Mouse (Mus musculus) c-Kit-positive CD71-positive TER-119-negative erythroid progenitor cells, embryonic 14.5 days (primary cell): ENCODE results near the gene Tmie.
A peak's percentile ranks its signal among the peaks of the same experiment; 100 is the strongest.

ENCODE experiments used
- DNase-seq: peaks from one replicate; pipeline ENCODE4 v3.0.0-alpha.2; 2013; ENCODE audit warnings: low read depth

Gene Tmie

DNA sequence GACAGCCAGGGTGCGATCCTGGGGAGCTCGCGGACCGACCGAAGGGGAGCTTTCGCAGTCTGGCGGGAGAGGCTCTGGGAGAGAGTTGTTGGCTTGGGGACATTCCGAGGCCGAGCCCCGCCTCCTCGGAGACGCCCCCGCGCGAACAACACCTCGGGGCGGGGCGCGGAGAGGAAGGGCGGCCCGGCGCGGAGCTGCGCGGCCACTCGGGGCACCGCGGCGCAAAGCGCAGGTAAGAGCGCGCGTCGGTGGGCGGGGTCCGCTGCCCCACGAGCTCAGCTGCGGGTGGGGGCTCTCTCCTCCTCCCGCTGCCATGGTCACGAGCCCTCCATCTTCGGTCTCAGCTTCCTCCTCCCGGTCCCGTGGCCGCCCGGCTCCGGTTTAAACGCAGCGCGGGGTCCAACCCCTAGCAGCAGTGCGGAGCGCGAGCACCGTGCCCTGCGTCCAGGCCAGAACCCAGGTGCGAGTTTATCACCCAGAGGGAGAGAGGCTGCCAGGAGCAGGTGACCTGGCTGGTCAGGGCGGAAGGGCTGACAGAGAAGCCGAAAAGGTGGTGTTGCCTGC, at the start of gene Tmie:
TSS of gene Tmie (minus strand) at position 116 of the 564 bp plus-strand sequence.
- no peak for DNase-seq

DNA sequence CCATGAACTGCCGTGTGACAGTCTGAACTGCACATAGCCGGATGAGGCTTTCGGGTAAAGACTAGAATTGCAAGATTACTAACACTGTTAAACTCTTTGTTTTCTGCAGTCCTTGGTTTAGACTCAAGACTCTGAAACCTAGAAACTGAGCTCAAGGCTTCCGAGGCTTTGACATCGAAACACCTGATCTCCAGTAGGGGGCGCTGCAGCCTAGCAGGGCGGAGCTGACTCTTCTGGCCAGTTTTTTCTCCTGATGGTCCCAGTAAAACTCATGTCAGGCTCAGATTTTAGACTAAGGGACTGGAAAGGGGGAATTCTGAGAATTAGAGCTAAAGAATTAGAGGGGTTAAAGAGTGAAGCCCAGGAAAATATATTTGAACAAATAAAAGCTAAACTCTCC, 42.8 kb upstream of the Tmie start:
- DNase-seq: peak; percentile 27

DNA sequence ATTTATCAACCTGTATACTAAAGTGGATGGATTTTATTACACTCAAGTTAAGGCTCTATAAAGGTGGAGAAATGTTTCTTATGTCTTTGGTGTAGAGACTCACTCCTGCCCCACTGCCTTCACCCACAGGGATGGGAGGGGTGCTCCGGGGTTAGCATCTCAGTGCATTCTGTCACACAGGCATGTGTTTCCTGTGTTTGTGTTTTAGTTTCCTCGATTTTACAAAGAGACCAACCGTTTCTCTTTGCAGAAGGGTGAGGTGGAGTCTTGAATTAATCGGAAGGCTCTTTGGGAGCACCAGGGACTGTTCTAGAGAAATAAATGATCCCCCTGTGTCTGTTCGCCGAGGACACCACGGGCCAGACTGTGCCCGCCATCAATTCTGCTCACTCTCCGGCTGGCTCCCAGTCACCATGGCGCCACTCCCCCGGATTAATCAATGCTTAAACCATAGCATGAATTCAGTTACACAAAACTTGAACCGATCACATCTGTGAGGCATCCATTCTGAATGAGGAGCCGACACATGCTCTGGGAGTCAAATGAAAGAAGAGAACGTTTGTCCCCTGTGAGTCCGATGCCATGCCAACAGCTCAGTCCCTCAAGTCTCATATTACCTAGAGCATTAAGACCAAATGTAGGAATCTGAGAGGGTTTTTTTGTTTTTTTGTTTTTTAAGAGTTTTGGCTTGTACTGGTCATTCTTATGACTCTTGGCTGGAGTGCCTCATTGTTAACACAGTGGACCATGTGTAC, 40.9 kb upstream of the Tmie start:
- DNase-seq: no peak

DNA sequence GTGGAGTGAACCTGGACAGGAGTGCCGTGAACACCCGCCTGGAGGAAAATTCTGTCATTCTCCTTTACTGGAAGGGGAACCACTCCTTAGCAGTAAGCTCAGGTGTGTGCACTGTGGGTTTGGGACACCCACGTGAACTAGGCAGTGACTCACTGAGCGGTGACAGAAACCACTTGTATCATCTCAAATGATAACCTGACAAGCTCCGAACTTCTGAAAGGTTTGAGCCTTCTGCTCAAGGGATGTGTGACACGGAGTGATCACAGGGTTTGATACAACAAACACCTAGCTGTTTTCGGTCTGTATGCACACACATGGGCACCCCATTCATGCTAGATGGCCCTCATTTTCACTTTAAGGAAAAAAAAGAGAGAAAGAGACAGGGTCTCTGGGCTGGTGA, 36.9 kb upstream of the Tmie start, which contains the start of gene Fam240a:
TSS of gene Fam240a (minus strand) at position 76 of the 400 bp plus-strand sequence.
- no peak for DNase-seq

DNA sequence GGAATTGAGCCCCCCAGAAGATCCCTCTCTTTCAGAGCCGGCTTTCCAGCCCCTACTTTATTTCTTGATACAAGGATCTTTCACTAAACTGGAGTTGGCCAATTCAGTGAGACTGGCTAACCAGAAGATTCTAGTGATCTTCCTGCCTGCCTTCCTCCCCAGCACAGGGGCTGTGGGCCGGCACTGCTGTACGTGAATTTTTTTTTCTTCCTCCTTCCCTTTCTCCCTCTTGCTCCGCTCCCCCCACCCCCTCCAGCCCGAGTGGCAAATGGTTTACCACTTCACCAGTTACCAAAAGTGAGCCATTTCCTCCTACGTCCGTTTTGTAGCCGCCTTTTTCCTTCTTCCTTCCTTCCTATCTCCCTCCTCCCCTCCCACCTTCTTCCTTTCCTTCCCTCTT, 35.6 kb upstream of the Tmie start:
- DNase-seq: no peak

DNA sequence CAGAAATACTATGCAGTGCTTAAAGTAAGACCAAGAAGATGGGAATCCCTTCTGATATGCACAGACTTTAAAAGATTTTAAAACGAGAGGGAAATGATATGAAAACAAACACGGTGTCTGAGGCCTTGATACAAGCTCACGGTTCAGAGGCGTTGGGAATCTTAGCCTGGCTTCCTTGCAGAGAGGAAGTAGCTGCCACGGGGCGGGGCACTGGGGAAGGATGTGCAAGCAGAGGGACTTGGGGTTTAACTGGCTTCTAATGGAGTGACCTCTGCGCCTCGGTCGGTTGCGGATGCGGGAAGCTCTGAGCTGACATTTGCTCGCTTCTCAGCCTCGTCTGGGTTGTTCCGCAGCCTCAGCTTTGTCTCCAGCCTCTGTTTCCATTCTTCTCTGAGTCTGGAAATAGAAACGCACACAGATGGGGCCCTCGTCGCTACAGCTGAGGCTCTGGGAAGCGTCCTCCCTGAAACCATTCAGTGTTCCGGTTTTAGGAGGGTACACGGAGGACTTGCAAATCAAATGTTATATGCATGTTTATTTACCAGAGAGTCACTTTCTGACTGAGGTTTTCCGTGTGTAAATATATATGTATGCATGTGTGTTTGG, 34.8 kb upstream of the Tmie start:
- DNase-seq: no peak

DNA sequence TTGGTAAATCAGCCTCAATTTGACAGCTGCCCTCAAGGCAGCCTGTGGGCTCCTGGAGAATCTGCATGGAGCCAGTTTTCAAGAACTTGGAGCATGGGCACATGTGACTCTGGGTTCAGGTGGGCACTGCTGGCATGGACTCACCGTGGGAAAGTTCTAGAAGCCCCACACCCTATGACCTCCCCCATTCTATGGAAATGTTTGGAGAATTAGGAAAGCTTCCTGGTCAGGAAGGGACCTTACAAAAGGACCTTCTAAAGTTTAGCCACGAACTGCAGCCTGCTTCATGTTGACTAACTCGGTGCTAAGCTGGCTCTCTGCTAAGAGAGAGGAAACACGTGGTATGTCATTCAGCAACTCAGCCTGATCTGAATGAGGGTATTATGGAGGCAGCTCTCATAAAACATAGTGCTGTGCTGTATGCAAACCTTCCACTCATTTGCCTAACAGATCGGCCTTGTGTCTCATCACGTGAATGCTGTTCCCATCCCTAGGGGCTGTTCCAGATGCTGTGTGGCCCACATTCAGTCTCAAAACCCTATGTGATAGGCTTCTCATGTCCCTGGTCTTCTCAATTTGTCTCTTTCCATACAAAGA, 29.6 kb upstream of the Tmie start:
- no peak for DNase-seq

DNA sequence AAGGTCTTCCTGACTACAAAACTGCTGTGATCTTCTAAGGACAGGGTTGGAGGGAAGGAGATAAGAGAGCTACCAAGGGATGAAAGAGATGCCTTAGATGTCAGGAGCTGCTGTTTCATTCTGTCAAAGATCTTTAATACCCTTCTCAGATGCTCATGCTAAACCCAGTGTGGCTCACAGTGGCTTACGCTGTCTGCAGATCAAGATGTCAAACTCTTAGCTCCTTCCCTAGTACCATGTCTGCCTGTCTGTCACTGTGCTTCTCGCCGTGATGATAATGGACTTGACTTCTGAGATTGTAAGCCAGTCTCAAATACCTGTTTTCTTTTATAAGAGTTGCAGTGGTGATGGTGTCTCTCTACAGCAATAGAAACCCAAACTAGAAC, 28.7 kb upstream of the Tmie start:
- no peak for DNase-seq

DNA sequence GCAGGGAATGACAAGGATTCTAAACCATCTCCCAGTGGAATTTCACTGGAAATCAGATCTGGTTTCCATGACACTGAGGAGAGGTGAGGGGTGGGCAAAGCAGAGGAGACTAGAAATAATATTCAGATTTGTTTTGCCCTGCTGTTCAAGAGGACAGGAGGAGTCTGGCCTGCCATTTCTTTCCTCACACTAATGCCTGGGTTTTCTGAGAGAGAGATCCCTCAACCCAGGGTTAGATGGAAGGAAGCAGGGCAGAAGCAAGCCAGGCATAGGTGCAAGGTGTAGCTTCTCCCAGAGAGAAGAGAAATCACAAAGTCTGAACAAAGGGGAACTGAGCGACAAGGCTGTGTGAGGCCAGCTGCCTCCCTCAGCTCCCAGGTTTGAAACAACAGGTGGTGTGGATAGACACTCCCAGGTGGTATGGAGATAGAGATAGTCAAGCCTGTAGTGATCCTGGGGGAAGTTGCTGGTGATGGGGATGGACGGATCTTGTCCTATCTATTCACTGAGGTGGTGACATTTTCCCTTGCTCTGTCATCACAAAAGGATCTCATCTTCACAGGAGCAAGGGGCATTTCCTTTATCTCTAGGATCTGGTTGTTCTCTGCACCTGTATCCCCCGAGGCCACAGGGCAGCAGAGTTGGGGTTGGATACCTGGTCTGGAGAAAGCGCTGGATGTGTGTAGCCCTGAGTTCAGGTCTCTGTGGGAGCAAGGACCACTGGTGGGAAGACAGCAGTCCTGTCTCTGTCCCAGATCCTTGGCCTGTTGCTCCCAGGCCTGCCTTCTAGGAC, 28.1 kb upstream of the Tmie start:
- DNase-seq: no peak

DNA sequence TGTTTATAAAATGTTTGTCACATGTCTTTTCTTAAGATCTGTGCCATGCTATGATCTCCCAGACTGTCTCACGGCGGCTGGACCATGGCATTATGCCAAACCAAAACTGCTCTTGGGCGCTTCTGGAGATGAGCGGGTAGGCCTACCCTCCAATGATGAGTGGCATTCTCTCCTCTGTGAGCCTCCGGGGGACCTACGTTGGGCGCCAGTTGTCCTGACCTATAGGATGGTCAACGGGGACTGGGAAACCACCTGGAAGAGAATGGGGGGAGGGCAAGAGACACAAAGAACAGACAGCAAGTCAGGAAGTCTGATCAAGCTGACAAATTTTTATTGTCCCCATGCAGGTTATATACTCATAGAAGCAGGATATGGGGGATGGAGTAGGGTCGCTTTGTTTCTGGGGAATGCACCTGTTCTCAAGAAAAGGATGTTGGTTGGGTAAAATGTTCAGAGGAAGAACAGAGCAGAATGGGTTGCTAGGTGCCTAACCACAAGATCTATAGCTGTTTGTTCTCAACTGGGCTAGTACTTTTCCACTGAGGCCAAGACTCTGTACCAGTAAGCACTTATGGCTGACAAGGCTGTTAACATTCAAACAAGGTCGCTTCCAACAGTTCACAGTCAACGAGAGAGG, 27.4 kb upstream of the Tmie start:
- DNase-seq: no peak

DNA sequence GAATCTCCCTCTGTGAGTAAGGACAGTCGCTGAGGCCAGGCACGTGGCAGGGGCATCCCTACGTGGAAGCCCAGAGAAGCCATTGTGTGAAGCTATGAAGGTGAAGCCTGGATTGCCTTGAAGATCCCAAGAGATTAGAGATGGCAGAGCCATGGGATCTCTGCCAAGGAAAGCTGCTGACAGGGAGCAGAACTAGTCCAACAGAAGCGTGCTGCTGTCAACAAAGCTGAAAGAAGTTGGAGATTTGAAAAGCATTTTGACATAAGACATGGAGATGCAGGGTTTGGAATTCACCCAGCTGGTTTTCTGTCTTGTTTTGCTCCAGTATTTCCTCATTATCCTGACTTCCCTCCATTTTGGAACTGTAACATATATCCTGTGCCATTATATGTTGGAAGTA, 22.4 kb upstream of the Tmie start:
- DNase-seq: no peak

DNA sequence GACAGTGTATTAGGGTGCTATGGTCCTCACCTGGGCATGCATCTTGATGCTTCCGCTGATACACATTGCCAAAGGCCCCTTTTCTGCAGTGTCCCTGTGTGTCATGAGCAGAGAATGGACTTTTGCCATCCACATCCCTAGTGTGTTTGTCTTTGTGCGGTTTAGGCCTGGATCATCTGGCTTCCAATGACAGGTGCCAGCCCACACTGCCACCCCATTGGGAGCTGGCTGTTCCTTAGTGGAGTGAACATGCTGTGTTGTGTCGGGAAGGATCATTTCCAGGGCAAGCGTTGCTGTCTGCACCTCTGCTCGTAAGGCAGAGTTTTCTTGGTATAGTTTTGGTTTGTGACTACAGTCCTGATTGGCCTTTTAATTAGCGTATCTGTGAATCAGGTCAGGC, 21.3 kb upstream of the Tmie start:
- DNase-seq: no peak

DNA sequence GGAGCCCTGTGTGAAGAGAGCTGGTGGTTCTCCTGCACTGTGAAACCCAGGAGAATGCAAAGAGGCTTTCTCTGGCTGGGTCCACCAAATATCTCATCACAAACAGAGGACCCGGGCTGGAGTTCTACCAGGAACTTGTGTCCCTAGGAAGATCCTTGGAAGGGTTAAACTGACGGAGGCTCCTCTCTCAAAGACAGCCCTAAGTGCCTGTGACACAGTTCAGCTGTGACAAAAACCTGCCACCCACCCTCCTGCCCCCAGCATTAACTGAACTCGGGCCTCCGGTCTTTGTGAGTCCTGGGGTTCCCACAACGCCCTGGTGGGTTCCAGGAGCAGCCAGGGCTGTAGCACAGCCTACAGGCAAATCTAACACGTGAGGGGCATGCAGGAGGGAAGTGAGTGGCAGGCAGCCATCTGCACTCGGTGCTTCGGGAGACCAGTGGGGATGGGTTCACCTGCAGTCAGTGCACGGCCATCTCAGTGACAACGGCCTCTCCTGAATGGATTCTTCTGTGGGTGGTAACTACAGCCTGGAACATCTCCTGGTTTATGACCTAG, 19.6 kb upstream of the Tmie start:
- no peak for DNase-seq

DNA sequence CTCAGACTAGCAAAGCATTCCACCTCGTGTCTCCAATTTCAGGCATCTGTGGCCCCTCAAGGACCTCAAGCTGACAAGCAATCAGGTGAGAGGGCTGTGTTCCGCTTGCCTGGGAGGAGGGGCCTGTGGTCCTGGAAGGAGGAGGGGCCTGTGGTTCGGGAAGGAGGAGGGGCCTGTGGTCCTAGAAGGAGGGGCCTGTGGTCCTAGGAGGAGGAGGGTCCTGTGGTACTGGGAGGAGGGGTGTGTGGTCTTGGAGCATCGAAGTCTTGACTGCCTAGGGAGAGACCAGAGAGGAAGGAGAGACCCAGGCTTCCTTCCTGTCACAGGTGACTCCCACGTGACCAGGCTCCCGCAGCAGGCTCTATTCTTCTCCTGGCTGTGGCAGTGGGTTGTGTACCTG, 16.7 kb upstream of the Tmie start:
- no peak for DNase-seq

DNA sequence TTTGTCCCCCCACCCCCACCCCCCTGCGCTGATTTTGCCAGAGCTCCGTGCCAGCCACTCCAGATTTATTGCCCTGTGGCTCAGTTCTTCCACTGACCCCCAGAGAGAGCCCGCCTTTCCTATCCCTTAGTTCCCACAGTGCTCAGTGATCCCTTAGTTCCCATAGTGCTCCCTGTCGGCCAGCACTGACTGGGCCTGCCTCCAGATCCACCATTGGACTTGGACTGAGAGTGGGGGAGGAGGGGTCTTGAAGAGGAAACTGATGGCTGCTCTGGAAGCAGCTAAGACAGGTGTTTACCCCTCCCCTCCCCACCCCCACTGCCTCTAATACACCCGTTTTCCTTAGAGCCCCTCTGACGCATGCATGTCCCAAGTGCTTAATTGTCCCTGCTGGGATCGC, 16.1 kb upstream of the Tmie start:
- DNase-seq: no peak

DNA sequence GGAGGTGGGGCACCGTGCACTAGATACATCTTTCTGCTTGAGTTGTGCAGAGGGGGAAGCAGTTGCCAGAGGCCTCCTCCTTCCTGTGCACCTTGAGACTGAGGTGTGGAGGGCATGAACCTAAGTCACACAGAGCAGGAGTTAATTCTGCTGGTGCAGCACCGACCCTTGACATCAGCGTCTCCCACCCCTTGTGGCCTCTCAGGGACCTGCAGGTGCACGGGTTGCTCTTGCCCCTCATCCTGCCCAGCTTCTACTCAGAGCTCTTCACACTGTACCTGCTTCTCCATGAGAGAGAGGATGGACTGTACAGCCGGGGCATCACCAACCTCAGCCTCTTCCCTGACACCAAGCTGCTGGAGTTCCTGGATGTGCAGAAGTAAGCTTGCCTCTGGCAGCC, 15.6 kb upstream of the Tmie start:
- no peak for DNase-seq

DNA sequence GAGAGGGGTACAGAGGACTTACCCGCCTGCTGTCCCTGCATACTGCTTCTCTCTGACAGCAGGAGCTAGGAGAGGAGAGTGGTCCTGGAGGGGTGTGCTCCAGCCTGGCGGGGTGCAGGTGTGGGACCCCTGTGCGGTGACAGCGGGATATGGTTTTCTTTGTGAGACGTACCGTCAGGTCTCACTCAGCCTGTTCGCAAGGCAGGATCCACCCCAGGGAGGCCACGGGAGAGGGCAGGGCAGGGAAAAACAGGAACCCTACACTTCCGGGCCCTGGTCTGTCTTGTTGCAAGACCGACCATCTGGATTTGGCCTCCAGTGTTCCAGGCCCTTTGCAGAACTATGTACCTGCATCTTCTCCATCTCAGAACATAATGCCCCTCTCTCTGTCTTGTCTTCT, 13.5 kb upstream of the Tmie start:
- DNase-seq: no peak

DNA sequence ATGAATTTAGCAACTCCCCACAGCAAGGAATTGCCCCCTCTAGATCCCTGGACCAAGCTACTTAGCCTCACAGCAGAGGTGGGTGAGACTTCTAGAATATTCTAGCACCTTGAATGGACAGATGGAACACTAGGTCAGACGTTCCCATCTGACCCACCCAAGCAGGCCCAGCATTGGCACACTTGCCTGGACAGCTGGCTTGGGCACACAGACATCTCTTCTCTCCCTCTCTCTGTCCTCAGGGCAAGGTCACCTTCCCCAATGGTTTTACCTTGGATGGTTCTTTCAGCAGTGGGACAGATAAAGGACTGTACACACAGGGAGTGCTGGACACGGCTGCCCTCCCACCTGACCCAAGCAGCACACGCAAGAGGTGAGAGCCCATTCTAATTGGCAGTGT, 12.6 kb upstream of the Tmie start:
- DNase-seq: no peak

DNA sequence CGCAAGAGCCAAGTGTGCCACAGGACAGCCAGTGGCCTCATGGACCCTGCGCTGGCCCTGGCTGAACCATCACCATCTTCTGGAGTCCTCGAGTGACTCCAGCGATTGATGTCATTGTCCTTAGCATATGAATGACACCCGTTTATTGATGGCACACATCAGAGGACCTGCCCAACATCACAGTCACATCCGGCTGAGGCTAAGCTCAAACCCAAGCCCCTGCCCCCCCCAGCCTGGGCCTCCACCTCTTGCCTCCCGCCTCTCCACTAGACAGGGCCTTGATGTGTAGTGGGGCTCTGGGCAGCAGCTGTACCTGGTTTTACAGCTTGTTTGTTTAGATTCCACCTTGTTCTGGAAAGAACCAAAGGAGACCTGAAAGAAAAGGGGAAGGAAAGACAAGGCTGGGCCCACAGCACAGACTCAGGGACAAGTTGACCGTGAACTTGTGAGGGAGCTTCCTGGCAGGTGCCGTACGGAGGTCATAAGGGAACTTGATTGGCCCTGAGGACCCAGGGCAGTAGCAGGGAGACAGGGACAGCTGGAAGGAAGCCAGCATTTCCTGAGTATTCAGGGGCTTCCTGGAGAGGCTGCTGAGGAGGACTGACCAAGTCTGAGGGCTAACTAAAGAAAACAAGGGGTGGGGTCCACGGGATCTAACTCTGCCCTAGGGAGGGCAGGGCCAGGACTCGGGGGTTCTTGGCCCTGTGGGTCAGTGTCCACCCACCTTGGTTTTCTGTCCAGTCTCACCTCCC, 11.3 kb upstream of the Tmie start:
- DNase-seq: no peak

DNA sequence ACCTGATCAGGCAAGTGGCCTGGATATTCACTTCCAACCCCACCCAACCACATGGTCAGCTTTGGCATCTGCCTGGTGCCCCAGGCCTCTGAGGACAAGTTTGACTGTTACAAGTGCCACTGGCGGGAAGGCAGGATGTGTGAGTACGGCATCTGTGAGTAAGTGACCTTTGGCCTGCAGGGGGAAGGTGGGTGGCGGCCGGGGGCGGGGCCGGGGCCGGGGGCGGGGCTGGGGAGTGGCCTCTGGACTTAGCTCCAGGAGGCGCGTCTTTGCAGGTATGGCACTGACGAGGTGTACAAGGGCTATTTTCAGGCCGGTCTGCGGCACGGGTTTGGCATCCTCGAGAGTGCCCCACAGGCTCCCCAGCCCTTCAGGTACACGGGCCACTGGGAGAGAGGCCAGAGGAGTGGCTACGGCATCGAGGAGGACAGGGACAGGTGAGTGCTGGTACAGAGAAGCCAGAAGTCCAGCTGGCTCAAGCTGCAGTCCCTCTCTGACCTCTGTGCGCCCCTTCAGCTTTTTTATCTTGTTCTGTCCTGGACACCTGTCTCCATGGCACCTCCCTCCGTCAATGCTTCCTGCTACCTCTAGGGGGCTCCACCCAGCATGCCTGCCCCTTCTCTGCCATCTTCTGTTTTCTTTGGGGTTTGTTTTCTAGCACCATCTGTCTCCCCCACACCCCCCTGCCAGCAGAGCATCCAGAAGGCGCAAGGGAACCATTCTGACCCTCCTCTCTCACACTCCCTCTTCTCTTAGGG, 10.3 kb upstream of the Tmie start:
- DNase-seq: no peak
